Mouse (Mus musculus) neural tube, embryonic 11.5 days (tissue): ENCODE results near the gene Theg. TPM values are rescaled to one million over a fixed set of nuclear protein-coding genes. Genes with fewer than 3 reads are reported as not detected.

ENCODE experiments used
- ATAC-seq: fragments of 200-750 bp; cut with Nextera tagmentation; 2 replicates; pipeline ENCODE4 v1.8.0; 2017; ENCODE audit warnings: moderate number of reproducible peaks, mild to moderate bottlenecking, moderate TSS enrichment, moderate library complexity; ENCODE audit not compliant: insufficient read depth, low FRiP score, low TSS enrichment
- DNase-seq: peaks from one replicate; pipeline ENCODE4 v3.0.0-alpha.2; 2015; ENCODE audit warnings: low spot score
- H3K27ac ChIP-seq: fragments of 300-500 bp; sonication (generic); 2 replicates; pipeline ENCODE4 v1.5.1; 2014; ENCODE audit warnings: low read depth, mild to moderate bottlenecking, low read length
- H3K27me3 ChIP-seq: fragments of 300-500 bp; sonication (generic); 2 replicates; pipeline ENCODE4 v1.6.1; 2014; ENCODE audit warnings: mild to moderate bottlenecking, low read length, mixed read lengths; ENCODE audit not compliant: control insufficient read depth, insufficient read depth
- H3K36me3 ChIP-seq: fragments of 300-500 bp; sonication (generic); 2 replicates; pipeline ENCODE4 v1.6.1; 2014; ENCODE audit warnings: mild to moderate bottlenecking, low read length, moderate library complexity, mixed read lengths; ENCODE audit not compliant: control insufficient read depth, insufficient read depth
- H3K4me1 ChIP-seq: fragments of 300-500 bp; sonication (generic); 2 replicates; pipeline ENCODE4 v1.6.1; 2014; ENCODE audit warnings: low read length, mixed read lengths; ENCODE audit not compliant: control insufficient read depth, insufficient read depth
- H3K4me2 ChIP-seq: fragments of 300-500 bp; sonication (generic); 2 replicates; pipeline ENCODE4 v1.6.1; 2014; ENCODE audit warnings: low read depth, mild to moderate bottlenecking, moderate library complexity
- H3K4me3 ChIP-seq: fragments of 300-500 bp; sonication (generic); 2 replicates; pipeline ENCODE4 v1.5.1; 2014; ENCODE audit warnings: low read depth, low read length
- H3K9ac ChIP-seq: fragments of 300-500 bp; sonication (generic); 2 replicates; pipeline ENCODE4 v1.6.1; 2014; ENCODE audit warnings: mild to moderate bottlenecking, low read length
- H3K9me3 ChIP-seq: fragments of 300-500 bp; sonication (generic); 2 replicates; pipeline ENCODE4 v1.6.1; 2016; ENCODE audit warnings: low read length; ENCODE audit not compliant: control insufficient read depth
- WGBS: fragments of 180-500 bp; shearing (Covaris S2); extraction: QIAGEN DNeasy Blood & Tissue Kit; methylation state at CpG from one replicate; pipeline ENCODE4 v1.1.7; 2014; 5-methylcytosine and 5-hydroxymethylcytosine counted together
- polyA plus RNA-seq: library from polyadenylated mRNA; unstranded; fragments of >200 nt; fragmentation: Nextera tagmentation; extraction: Ambion mirVana; gene quantifications from 2 replicates; pipeline ENCODE4 v1.2.1, GENCODE M21; 2014

Theg gene
- not detected in 2 replicates for polyA plus RNA-seq

GRCm38 (mm10) chr10:79587061-79587751 is at the start of gene Theg:
TSS of gene Theg (minus strand) at chr10:79587331.
- DNase-seq (no peak), ATAC-seq (no peak)
- H3K4me1 ChIP-seq, result no peaks in the 10 kb centered on the region
- H3K9me3 ChIP-seq, result no peaks in the 10 kb centered on the region
- H3K27ac ChIP-seq, result no peak within 1 kb of the TSS
- no peaks in the 10 kb centered on the region for H3K36me3 ChIP-seq
- no peak within 1 kb of the TSS for H3K4me3 ChIP-seq
- H3K27me3 ChIP-seq, result no peaks in the 10 kb centered on the region
- no peak within 1 kb of the TSS for H3K9ac ChIP-seq
- 83% methylated on average over 5 of the region's 5 CpGs for WGBS
- no peak within 1 kb of the TSS for H3K4me2 ChIP-seq

- Histone ChIP-seq H3K27me3 (0 out of 2 replicates have a peak, but pooled peaks cover 2% of the 10 kb centered on the region), H3K27ac (no peak overlapping the region), H3K4me3 (peak overlapping the region; percentile 85; the same call in 1 of the 2 replicates), H3K4me2 (peak overlapping the region; percentile 91), H3K9ac (peak overlapping the region; percentile 89), H3K9me3 (no peaks in the 10 kb centered on the region), H3K36me3 (no peaks in the 10 kb centered on the region), H3K4me1 (peaks cover 8% of the 10 kb centered on the region)
- 80% methylated on average over 8 of the region's 8 CpGs for WGBS
- DNase-seq (no peak), ATAC-seq (no peak)
These were observed 49.2 kb upstream of the Theg start for GRCm38 (mm10) chr10:79636287-79636686.

DNA sequence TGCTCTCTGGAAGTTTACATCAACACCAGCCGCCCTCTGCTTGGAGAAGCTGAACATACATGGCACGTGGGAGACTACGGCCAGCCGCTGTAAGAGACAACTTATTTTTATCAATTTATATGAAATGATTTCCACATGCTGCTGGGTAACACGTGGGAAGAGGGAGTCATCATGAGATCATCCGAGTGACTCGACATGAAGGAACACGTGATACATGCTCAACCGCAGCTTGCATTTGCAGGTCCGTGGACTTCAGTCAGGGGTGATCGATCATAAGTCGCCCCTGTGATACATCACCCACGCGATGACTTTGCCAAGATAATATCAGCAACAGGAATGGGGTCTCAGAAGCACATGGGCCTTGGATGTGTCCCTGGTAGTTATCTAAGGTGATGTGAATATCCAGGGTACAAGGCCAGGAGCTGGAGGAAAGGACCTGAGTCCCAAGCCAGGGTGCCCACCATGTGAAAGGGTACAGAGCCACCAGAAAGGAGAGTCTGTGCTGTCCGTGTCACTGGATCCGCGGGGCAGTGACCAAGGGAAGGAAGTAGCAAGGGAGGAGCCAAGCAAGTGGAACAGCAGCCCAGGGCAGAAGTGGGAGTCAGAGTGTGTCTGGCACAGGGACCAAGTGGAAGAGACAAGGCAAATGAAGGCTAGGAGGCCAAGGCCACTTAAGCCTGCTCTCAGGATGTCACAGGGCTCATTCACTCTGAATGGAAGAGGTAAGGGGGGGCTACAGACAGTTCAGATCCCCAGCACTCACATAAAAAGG is 46.1 kb upstream of the Theg start:
- no peak overlapping the region for H3K27ac ChIP-seq
- H3K9me3 ChIP-seq, result no peaks in the 10 kb centered on the region
- DNase-seq, result no peak
- H3K36me3 ChIP-seq, result no peaks in the 10 kb centered on the region
- H3K9ac ChIP-seq, result no peak overlapping the region
- H3K4me1 ChIP-seq, result peaks cover 1% of the 10 kb centered on the region
- no peak overlapping the region for H3K4me2 ChIP-seq
- H3K27me3 ChIP-seq, result no peaks in the 10 kb centered on the region
- no peak for ATAC-seq
- H3K4me3 ChIP-seq, result no peak overlapping the region
- WGBS, result 86% methylated on average over 17 of the region's 17 CpGs

DNA sequence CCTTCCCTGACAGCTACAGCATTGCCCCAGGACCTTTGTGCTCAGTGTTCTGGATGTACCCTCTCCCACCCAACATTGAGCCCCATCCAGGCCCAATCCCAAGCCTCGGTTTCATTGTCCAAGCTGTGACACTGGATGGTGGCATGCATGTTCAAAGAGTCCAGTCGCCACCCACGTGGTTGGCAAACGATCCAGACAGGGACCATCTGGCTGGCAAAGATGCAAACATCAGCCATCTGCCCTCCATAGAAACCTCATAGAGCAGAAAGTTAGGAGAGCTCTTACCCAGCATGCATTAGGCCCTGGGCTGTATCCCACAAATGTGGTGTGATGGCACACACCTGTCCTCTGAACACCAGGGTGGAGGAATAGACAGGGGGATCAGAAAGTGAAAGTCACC is 44.3 kb upstream of the Theg start:
- Histone ChIP-seq H3K4me1 (no peaks in the 10 kb centered on the region), H3K4me3 (no peak overlapping the region), H3K27ac (no peak overlapping the region), H3K9me3 (no peaks in the 10 kb centered on the region), H3K4me2 (no peak overlapping the region), H3K9ac (no peak overlapping the region), H3K27me3 (no peaks in the 10 kb centered on the region), H3K36me3 (no peaks in the 10 kb centered on the region)
- 79% methylated on average over 4 of the region's 4 CpGs for WGBS
- ATAC-seq, result no peak
- no peak for DNase-seq

GRCm38 (mm10) chr10:79628377-79628776 is 41.2 kb upstream of the Theg start:
- Histone ChIP-seq H3K4me3 (no peak overlapping the region), H3K9me3 (no peaks in the 10 kb centered on the region), H3K4me2 (no peak overlapping the region), H3K4me1 (no peaks in the 10 kb centered on the region), H3K36me3 (no peaks in the 10 kb centered on the region), H3K9ac (no peak overlapping the region), H3K27ac (no peak overlapping the region), H3K27me3 (no peaks in the 10 kb centered on the region)
- 83% methylated on average over 5 of the region's 5 CpGs for WGBS
- DNase-seq (no peak), ATAC-seq (no peak)

DNA sequence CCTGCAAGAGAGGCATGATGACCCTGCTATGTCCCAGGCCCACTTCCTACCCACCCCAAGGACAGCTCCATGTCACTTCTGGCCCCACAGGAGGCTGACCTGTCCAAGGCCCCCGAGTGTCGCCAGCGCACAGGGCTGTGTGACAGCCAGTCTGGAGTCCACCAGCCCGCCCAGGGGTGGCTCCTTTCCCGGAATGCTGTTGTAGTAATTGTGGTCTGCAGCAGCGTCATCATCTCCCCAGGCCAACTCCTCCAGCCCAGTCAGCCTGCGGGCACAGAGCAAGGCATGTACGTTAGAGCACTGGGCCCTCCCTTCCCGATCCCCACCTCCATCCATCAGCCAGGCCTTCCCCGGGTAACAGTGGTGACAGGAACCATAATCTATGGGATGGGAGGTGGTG is 39.0 kb upstream of the Theg start:
- H3K9me3 ChIP-seq, result no peaks in the 10 kb centered on the region
- no peak for DNase-seq
- H3K9ac ChIP-seq, result no peak overlapping the region
- no peak overlapping the region for H3K27ac ChIP-seq
- H3K4me1 ChIP-seq, result no peaks in the 10 kb centered on the region
- no peaks in the 10 kb centered on the region for H3K27me3 ChIP-seq
- no peaks in the 10 kb centered on the region for H3K36me3 ChIP-seq
- H3K4me2 ChIP-seq, result no peak overlapping the region
- WGBS, result 84% methylated on average over 10 of the region's 10 CpGs
- H3K4me3 ChIP-seq, result no peak overlapping the region
- ATAC-seq, result no peak

DNA sequence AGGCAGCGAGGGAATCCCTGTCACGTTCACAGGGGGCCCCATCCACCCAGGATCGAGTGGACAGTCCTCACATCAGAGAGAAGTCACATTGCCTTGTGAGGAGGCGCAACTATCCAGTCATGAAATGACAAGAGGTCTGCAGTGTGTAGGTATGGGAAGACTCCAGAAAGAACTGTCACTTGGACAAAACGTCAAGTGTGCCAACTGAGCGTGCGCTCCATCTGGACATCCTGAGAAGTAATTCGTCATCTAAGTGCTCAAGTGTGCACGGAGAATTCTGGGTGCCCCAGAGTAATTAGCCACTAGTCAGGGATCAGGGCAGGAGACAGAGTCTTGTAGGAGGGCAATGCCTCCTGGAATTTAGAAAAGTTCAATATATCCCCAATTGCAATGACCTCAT is 38.3 kb upstream of the Theg start:
- Histone ChIP-seq H3K27me3 (no peaks in the 10 kb centered on the region), H3K4me2 (no peak overlapping the region), H3K9me3 (no peaks in the 10 kb centered on the region), H3K36me3 (no peaks in the 10 kb centered on the region), H3K4me1 (no peaks in the 10 kb centered on the region), H3K27ac (no peak overlapping the region), H3K4me3 (no peak overlapping the region), H3K9ac (no peak overlapping the region)
- no peak for ATAC-seq
- WGBS, result 86% methylated on average over 9 of the region's 9 CpGs
- DNase-seq, result no peak

DNA sequence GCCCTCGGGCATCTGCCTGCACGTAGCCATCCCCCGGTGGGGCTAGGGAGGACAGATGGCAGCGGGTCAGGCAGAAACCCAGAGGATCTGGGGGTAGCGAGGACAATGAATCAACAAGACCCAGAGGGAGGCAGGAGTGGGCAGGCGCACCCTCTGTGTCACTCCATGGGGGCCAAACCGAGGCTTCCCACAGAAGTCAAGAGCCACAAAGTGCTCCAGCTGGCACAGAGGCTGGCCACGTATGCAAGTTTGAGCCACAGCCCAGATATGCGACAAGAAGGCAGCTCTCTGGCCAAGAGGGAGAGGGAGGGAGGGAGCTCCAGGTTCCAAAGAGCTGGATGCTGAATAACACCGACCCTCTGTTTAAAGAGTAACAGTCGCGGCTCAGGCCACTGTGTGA is 36.8 kb upstream of the Theg start:
- H3K9ac ChIP-seq, result no peak overlapping the region
- no peak overlapping the region for H3K27ac ChIP-seq

GRCm38 (mm10) chr10:79616376-79616775 is 29.2 kb upstream of the Theg start:
- ATAC-seq, result no peak
- no peak for DNase-seq
- no peak overlapping the region for H3K9ac ChIP-seq
- H3K36me3 ChIP-seq, result no peaks in the 10 kb centered on the region
- no peak overlapping the region for H3K27ac ChIP-seq
- H3K27me3 ChIP-seq, result peaks cover 24% of the 10 kb centered on the region
- peaks cover 19% of the 10 kb centered on the region for H3K4me1 ChIP-seq
- WGBS, result 85% methylated on average over 5 of the region's 5 CpGs
- no peaks in the 10 kb centered on the region for H3K9me3 ChIP-seq
- H3K4me3 ChIP-seq, result no peak overlapping the region
- no peak overlapping the region for H3K4me2 ChIP-seq

More for the DNA sequence above, 36.8 kb upstream of the Theg start:
- Histone ChIP-seq H3K36me3 (no peaks in the 10 kb centered on the region), H3K4me2 (no peak overlapping the region), H3K4me1 (no peaks in the 10 kb centered on the region), H3K27me3 (no peaks in the 10 kb centered on the region), H3K9me3 (no peaks in the 10 kb centered on the region), H3K4me3 (no peak overlapping the region)
- ATAC-seq, result no peak
- DNase-seq, result no peak
- WGBS, result 70% methylated on average over 12 of the region's 12 CpGs
